Mouse (Mus musculus): Measurements from ENCODE around the gene Nup50.

DNA sequence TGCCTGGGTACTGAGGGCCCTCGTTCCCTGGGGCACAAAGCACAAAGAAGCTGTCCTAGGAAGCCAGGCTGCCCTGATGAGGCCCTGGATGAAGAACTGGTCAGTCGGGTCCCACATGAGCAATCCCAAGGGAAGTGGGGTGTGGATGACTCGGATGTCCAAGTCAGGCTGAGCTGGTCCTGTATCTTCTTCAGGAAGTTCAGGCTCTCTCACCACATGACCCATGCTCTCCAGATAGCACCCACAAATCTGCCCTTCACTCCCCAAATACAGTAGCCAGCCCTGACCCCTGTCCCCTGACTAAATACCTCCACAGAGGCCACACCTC is 50.3 kb downstream of the Nup50 start:
- no peak for TF ChIP-seq CTCF (IDR thresholded peaks at IDR 0.05)
- no peak for TF ChIP-seq POLR2A (IDR thresholded peaks at IDR 0.05; ENCODE audit: insufficient read depth, low read depth, low read length)
